Mouse (Mus musculus): ENCODE data around the gene Zfp777.
A peak's percentile ranks its signal among the peaks of the same experiment; 100 is the strongest.

Zfp777 gene

DNA sequence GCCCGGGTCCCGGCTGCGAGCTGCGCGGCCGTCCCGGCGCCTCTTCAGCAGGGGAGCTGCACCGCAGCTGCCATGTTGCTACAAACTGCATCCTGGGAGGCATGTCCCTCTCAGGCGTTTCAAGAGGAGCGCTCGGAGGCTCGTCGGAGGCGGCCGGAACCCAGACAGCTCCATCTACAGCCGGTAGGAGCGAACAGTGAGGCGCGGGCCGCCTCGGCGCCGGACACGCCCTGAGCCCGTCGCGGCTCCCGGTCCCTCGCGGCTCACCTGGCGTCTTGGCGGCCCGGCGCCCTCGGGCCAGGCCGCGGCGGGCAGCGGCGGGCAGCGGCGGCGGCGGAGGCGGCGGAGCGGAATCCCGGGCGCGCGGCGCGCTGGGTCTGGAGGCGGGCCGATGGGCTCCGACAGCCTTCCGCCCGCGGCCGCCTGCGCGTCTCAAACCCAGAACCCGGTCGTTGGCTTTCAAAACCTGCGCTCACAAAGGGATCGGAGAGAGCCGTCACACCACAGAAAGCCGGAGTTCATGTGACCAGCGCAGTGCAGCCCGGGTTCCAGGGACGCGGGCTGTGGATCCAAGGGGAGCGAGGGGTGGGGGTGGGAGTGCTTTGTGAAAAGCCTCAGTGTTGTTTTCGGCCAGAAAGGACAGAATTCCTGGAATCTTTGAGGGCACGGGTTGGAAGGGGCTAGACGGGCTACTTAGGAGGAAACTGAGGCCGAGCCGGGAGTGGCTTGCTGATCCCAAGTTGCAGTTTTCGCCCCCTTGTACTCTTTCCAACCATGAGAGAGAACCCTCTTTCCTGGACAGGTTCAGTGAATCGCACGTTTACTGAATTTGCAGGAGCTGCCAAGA lies at the start of gene Zfp777:
TSS of gene Zfp777 (minus strand) at position 486 of the 847 bp plus-strand sequence.
- DNase-seq, result peak; percentile 86 to 88

GRCm38 (mm10) chr6:48086957-48087715 lies 38.4 kb upstream of the Zfp777 start:
- DNase-seq, result no peak

DNA sequence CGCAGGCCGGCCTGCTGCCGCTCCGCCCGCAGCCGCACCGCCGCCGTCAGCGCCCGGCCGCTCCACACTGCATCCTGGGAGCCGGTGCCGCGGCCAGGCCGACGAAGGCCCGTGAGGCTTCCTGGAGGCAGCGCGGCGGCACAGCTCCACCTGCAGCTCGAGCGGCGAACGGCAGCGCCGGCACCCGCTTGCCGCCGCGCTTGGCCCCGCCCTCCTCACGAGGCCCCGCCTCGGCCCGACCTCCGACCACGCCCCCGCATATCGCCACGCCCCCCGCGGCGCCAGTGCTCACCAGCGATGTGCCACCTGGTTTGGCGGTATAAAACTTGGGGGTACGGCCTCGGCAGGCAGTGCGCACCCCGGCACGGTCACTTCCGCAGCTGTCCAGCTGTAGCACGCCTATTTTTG lies 37.8 kb upstream of the Zfp777 start, which contains the start of gene Zfp746:
TSS of gene Zfp746 (minus strand) at position 123 of the 408 bp plus-strand sequence.
- DNase-seq, result peak; percentile 97 to 98

- DNase-seq, result peak; percentile 75 to 79
Observed at GRCm38 (mm10) chr6:48085521-48086404, 37.1 kb upstream of the Zfp777 start.

- DNase-seq, result no peak
Observed at GRCm38 (mm10) chr6:48083733-48084191, 35.1 kb upstream of the Zfp777 start.

DNA sequence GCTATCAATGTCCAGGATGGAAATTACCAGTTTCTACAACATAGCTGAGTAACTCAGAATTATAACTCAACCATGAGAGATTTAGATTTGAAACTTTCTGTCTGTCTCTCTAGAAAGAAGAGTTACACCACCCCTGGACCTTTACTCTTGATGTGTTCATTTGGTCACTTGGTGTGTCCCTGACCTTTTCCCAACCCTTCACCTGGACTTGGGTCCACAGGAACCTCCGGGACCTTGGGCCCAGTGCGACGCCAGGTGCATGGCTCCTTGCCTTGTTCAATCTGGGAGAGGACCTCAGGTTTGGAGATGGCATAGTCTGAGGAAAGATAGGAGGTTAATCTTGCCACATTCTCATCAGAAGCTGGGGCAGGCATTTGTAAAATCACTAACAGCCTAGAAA lies 33.2 kb upstream of the Zfp777 start:
- DNase-seq, result no peak

DNA sequence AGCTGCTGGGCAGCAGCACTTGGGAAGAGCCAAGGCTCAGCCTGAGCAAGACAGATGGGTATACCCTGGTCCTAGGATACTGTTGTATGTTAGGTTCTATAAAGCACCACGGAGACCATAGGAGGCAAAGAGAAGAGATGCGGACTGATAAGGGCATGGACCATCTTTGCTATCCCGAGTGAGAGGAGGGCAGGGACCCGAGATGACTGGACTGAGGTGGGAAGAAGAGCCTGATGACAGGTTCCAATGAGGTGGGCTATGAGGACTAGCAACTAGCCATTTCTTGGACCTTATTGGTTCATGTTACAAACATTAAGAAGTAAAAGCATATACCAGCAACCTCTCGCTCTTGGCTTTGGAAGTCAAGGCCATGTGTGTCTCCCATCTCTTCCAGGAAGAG lies 32.3 kb upstream of the Zfp777 start:
- no peak for DNase-seq

DNA sequence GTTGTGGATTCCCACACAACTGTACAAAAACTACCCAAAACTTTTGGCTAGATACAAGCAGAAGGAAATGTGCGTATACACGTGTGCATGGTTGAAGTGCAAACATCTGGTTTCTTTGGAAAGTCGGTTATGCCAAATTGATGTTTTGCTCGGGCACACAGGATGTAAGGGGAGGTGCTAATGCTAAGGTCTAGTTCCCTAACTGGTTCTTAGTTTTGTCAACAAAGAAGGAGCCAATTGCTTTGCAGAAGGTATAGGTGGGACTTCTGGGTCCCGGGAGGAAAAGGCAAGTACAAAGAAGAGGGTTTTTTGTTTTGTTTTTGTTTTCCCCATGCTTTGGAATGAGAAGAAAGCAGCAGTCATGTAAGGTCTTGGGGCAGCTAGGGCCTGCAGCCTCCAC lies 24.6 kb upstream of the Zfp777 start:
- DNase-seq, result no peak

DNA sequence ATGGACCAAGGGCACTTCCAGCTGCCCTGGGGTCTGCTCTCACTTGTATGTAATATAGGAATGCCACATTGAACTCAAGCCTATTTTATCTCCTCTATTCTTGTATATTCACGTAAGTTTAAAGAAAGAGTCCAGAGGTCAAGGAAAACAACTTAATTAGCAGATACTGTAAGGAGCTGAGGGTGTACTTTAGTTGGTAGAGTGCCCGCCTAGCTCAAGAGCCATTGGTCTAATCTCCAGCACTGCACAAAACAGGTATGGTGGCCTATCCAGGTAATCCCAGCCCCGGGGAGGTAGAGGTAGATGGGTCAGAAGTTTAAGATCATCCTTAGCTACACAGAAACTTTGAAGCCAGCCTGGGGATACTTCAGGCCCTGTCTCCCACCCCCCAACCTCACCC lies 18.8 kb upstream of the Zfp777 start:
- DNase-seq, result no peak

DNA sequence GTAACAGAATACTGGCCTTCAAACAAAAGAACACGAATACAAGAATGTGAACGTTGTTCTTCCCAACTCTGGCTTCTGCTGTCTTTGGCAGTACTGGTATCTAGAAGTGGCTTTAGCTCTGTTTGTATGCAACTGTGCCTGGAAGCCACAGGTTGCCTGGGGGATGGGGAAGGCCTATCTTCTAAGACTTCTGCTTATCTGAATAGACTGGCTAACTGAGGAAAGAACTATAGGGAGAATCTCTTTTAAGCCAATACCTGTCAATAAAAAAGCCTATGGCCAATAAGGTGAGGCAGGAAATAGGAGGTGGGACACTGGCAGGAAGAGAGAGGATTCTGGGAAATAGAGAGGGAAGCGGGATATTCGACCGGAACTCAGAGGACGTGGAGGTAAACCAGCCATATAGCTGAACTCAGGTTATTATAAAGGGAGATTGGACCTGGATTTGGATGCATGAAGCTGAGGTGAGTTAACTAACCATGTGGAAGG lies 16.9 kb upstream of the Zfp777 start:
- no peak for DNase-seq

DNA sequence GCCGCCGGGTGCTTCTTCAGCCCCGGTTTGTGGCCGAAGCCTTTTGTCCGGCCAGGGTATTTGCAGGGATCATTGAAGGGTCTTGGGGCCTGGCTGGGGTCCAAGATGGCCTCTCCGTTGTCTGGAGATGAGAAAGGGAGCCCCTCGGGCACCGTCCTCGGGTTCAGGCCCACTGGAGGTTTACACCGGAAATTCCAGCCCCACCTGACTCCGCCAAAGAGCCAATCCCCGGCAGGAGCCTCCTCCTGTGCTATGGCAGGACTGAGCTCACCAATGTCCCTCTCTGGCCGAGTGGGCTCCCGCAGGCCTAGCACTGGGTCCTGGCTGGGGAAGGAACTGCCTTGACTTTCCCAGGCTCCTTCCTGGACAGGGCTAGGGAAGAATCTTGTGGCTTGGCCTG lies 15.7 kb upstream of the Zfp777 start:
- peak in 1 of 2 experiments; percentile 32 for DNase-seq

DNA sequence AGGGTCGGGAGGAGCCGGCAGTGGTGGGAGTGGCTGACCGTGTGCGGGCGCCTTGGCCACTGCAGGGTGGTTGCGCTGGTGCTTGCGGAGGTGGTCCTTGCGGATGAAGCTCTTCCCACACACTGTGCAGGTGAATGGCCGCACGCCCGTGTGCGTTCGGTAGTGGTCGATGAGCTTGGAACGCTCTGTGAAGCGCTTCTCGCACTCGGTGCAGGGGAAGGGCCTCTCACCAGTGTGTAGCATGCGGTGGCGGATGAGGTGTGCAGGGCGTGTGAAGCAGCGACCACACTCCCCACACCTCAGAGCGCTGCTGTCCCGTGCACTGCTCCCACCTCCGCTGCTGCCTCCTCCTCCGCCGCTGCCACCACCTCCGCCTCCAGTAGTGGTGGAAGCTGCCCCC lies 15.2 kb upstream of the Zfp777 start:
- no peak for DNase-seq

DNA sequence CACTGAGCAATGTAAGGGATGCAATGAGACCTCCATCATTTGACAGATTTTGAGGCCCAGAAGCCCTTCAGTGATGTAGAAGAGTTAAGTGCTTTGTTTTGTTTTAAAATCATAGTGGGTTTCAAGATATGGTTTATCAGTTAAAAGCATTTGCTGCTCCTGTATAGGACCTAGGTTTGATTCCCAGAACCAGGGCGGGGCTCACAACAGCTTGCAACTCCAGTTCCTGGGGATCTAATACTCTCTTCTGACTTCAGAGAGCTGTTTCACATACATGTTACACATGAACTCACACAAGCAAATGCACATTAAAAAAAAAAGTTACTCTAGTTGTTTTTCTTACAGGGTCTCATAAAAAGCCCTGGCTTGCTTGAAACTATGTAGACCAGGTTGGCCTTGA lies 12.2 kb upstream of the Zfp777 start:
- DNase-seq, result no peak

GRCm38 (mm10) chr6:48060421-48060820 lies 11.7 kb upstream of the Zfp777 start:
- peak; percentile 86 to 92 for DNase-seq

DNA sequence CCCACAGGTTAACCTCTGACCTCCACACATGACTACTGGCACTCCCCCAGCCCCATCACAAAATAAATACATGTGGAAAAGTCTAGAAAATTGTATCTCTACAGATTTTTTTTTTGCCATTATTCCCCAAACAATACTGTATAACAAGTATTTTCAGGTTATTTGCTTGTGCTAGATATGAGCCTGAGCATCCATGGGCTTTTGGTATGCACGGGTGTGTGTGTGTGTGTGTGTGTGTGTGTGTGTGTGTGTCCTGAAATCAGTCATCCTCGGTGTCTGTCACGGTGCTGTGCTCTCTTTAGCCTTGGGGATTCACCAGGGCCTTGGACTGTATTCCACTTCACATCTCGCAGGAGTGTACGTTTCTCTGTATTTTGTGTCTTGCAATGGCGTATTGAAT lies 3.4 kb upstream of the Zfp777 start:
- DNase-seq, result no peak

- no peak for DNase-seq
Observed at GRCm38 (mm10) chr6:48051666-48052065, 3.0 kb upstream of the Zfp777 start.

GRCm38 (mm10) chr6:48049273-48050065 lies 758 bp upstream of the Zfp777 start:
- no peak for DNase-seq

DNA sequence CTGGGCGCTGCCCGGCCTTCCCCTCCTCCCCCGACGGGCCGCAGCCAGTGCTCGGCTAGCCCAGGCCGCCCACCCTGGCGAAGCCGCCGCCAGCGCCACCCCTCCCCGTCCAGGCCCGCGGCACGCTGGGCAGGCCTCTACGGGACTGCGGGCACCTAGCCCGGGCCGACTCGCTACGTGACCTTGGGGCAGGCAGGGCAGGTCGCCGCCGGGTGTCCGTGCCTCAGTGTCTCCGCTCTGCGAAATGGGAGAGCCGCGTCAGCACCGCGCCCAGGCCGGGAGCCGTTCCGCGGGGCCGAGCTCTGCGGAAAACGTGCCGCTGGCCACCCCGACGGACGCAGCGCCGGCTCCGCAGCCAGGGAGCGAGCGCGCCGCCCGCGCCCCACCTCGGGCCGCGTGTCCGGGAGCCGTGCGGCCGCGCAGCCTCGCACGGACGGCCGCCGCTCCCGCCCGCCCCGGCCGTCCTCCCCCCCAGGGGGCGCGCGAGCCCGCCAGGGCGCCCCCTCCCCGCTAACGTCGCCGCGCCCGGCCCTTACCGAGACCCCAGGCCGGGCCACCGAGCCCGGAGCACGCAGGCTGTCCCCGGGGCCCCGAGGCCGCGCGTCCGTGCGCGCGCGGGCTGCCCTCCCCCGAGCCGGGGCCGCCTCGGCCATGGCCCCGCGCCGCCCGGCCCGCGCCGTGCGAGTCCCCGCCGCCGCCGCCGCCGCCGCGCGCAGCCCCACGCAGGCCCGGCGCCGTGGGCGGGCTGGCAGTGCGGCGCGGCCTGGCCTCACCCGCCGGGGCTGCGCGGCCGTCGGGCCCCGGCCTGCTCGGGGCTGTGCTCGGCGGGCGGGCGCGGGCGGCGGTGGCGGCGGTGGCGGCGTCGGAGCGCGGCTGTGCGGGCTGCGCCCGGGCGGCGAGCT lies 1.0 kb downstream of the Zfp777 start:
- peak; percentile 63 to 68 for DNase-seq

- no peak for DNase-seq
Observed at GRCm38 (mm10) chr6:48047114-48047449, 1.6 kb downstream of the Zfp777 start.

DNA sequence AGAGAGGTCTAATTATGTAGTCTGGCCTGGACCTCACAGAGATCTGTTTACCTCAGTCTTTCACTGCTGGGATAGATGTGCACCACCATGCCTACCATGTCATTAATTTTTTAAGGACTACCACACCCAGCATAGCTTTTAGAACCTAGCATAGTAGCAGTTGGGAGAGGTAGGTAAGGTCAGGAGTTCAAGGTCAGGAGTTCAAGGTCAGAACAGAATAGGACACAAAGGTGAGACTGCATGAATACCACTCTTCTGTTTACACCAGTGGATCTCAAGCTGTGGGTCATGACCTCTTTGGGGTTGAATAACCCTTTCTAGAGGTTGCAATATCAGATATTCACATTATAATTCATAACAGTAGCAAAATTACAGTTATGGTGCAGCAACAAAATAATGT lies 16.1 kb downstream of the Zfp777 start:
- DNase-seq, result no peak

All from cerebellum, postnatal 14 days (tissue).